Mouse (Mus musculus) induced T-regulatory cell, adult 2 months (primary cell): ENCODE data around the gene Stum.
A peak's percentile ranks its signal among the peaks of the same experiment; 100 is the strongest.
"Not testable (repeated sequence)": the region's sequence is repeated elsewhere in the genome, so short reads cannot be mapped to it uniquely, and the experiment has no call there.

Experiments used
- DNase-seq: peaks from one replicate; pipeline ENCODE4 v3.0.0-alpha.2; 2012; ENCODE audit warnings: low read depth

Stum gene

DNA sequence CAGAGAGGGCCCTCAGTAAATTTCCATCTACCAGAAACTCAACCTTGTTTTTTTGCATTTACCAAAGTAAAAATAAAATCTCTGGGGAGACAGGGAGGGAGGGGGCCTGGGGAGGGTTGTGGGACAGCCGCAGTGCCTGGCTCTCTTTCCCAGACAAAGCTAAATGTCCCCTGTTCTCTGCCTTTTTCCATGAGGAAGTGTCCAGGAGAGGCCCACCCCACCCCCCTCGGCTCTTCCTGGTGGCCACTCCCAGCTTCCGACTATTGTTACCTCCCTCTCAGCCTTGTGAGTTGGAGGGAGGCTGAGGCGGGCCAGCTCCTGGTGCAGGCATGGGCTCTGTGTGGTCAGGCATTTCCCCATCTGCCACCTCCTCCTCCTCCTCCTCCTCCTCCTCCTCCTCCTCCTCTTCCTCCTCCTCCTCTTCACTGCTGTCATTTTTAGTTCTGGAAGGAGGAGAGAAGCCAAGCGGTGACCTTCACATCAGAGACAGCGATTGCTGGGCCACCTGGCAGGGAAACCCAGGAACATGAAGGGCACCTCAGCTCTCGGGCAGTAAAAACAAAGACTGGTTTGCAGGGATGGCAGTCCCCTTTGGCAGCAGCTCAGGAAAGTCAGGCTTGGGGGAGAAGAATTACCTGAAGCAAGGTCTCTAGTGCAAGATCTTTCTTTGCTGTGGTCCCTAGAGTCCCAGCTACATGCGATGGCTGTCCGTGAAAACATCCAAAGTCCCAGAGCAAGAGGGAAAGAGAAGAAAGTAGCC, 77.5 kb downstream of the Stum start:
- DNase-seq = no peak

DNA sequence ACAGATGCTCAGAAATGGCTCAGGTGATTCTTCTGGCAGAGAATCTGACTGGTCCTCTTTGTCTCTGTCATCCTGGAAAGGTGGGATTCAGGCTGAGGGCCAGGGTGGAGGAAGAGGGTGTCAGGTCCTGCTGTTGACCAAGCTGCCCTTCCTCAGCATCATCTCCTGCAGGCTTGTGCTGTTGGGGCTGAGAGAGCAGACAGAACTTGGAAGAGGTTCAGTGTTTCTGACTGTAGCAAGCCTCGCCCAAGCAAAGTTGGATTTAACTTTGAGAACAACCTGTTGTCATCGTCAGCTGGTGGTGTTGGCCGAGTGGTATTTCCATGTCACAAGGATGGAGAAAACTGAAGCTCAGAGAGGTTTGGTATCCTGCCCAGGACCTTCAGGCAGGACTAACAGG, 78.6 kb downstream of the Stum start:
- DNase-seq = no peak

GRCm38 (mm10) chr1:180403694-180404606, 79.4 kb downstream of the Stum start:
- DNase-seq = no peak

DNA sequence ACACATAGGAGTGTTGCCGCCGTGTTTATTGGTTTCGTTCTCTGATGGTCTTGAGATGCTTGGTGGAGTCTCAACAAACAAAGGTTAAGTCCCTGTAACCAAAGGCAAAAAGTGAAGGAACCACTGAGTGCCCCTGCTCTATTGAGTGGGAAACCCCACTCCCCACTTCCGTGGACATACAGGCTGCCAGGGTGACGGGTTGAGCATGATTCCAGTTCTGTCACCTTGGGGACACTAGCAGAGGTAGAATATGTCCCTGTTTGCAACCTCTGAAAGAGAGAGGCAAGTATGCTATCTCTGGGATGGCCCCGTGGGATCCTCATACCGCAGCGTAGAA, 80.0 kb downstream of the Stum start:
- peak; percentile 94 for DNase-seq

DNA sequence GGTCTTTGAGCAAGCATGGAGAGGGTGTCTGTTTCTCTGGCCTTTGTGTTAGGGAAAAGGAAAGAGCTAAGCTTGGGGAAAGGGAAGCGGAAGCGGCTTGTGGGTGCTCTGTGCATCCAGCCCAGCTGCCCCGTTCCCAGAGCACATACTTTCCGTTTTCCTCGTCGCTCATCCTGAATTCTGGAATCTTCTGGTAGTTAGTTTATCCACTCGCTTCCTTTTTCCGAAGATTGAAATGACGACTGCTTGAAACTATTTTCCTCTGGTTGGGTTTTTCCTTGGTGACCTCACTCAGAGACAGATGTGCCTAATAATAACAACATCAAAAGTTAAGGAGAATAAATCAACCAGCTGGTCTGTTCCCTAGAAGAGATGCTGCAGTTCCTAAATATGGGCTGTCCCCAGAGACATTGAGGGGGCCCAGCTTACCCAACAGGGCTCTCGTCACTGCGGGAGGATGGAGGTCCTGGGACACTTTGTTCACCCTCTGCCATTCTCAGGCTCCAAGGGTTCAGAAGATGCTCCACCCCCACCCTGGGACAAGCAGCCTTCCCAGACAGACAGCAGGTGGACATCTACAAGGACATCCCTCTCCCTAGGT, 80.7 kb downstream of the Stum start:
- DNase-seq = no peak

- peak; percentile 93 for DNase-seq
Observed at GRCm38 (mm10) chr1:180401725-180402124, 81.6 kb downstream of the Stum start.

- DNase-seq = peak; percentile 50
Observed at GRCm38 (mm10) chr1:180400691-180401455, 82.4 kb downstream of the Stum start.

- DNase-seq = peak; percentile 81
Observed at GRCm38 (mm10) chr1:180398446-180398845, 84.9 kb downstream of the Stum start.

DNA sequence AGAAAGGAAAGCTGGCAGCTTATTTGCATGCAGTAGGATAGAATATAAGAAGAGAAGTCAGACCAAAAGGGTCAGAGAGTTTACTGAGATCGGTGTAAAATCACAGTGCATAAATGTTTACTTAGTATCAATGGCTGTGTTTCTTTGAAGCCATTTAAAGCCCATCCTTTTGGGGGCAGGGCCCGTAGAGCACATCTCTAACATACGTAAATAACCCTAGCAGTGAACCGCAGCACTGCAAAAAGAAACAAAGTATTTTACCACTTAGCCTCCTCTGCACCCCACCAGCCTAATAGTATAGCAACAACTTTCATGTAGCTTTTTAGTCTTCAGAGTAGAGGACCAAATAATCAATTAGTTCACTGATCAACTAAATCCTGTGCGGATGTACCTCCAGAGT, 85.6 kb downstream of the Stum start:
- peak; percentile 82 for DNase-seq

DNA sequence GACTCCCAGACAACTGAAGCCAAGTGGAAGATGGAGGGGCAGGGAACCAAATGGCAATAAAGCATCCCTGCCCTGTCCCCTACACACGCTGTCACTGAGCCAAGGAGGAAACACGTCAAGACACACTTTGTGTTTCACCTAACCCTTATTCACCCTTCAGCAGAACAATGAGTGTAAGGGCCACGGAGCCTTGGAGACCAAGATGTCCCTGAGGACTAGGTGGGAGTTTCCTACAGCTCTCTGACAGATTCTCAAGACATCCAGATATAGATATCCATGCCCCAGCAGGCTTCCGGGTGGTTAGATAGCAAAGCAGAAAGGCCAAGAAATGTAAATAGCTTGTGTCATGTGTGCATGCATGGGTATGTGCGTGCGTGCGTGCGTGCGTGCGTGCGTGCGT, 89.4 kb downstream of the Stum start:
- no peak for DNase-seq

DNA sequence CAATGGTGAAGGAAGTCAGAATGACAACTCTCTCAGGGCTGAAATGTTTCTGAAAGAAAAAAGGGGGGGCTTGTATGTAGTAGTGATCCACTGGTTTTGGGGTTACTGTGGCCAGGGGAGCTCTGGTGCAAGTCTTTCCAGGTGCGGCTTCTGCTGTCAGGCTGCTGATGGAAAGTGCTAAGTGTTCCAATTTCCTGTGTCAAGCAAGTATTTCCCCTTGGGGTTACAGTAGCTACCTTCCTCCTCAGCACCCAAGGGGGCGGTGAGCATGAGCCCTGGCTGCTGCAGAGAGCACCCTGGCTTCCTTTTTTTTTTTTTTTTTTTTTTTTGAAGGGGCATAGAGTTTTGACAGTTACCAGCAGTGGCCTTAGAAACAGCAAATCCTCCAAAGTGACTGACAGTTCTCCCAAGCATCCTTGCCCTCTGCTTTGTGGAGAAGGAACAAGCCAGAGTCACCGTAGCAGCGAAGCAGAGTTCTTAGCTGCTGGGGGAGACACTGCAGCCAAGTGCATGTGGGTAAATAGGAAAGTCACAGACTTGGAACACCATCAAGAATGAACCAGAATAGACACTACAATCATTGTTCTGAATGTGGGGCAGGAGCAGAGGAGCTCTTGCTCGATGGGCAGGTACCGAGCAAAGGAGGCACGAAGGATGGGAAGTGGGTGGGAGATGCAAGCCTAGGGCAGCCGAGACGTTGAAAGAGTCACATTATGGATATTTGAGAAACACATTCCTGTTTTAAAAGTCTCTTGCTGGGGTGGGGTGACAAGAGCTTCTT, 90.1 kb downstream of the Stum start:
- DNase-seq = peak; percentile 79

GRCm38 (mm10) chr1:180392137-180392798, 91.0 kb downstream of the Stum start:
- peak; percentile 77 for DNase-seq

DNA sequence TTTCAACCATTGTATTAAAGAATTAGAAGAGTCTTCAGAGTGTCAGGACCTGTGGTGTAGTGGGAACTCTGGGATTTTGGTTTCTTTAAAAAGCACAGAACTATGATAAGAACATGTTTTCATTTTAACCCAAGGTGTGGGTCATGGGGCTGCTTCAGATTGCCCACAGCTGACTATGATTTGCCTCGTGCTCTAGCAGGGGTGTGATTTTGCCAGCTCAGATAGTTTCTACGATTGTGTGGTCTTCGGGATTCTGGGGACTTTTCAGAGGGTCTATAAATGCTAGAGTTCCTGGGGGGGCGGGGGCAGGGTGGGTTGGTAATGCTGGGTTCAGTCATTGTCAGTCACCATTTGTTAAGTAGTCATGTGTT, 91.7 kb downstream of the Stum start:
- peak; percentile 57 for DNase-seq

GRCm38 (mm10) chr1:180390746-180391574, 92.3 kb downstream of the Stum start:
- peak; percentile 79 for DNase-seq

DNA sequence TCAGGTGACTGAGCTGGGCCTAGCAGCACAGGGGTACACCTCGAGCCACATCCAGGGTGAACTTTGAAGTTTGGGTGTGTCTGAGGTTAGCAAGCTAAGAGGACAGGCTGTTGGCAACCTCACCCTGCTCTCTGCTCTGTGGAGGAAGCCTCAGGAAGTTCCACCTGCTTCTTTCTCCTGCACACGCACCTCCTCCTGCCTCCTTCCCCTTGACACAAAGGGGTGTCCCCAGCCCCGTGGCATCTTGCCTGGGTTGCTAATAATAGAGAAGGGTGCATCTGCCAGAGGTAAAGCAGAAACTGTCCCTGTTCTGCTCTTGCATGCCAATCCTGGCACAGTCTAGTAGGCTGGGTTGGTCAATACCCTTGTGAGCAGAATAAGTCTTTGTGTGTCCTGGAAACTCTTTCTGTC, 93.0 kb downstream of the Stum start:
- peak; percentile 88 for DNase-seq

DNA sequence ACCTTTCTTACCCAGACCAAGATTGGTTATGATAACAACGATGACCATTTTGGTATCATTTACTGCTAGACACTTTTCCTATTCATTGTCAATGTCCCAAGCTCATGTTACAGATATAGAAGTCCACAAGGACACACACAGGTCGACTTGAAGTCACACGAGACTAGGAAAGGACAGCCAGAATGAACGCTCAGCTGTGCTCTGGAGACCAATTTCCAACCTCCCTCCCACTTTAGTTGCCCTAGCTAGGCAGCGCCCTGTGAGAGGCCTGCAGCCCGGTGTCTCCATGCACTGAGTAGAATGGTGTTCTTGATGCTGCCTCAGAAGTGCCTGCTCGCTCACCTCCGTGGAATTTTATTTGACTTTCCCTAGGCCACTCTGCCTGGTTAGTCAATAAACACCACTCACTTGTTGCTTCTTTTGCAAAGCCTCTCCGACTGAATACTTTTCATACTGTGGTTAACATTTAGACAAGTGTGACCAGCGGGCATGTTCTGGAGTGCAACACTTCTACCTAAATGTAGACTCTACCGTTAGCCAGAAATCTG, 94.0 kb downstream of the Stum start:
- DNase-seq = not testable (repeated sequence)

GRCm38 (mm10) chr1:180388481-180388880, 94.8 kb downstream of the Stum start:
- peak; percentile 88 for DNase-seq

DNA sequence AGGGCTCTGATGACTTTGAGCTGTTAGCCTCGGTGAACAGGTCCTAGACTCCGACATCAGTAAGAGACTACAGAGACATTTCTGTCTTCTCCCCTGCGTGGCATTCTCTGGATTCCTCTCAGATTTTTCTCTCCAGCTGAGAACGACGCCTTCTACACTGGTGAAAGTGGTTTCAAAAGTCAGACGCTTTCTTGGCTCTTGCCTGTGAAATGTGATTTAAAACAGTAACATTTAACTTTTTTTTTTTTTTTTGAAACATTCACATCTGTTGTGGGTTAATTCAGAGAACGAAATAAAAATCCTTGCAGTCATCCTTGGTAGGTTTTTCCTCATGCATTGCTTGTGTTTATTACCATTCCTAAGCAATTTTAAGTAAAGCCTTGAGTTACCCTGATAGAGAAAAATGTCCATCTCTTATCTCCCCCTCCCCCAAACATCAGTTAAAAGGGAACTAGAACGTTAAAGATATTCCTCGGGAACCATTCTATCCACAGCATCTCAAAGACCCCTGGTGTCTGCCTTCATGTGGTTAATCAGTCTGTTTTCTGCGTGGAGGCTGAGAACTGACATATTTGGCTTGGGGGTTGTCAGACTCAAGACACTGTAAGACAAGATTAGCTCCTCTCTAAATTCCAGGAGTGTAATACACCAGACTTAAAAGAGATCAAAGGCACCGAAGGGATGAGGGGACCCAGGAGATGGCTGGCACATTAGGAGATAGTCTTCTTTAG, 95.4 kb downstream of the Stum start:
- DNase-seq = no peak
